In genomic region chr6:38065122-38065500, GRCm38 (mm10) we compare ENCODE assay signal across 10 mouse cellular contexts. TPM values are rescaled to one million over a fixed set of nuclear protein-coding genes. Genes with fewer than 3 reads are reported as not detected.
A peak's percentile ranks its signal among the peaks of the same experiment; 100 is the strongest.
DNase-seq lines count a peak whose midpoint lies in the region; ATAC-seq lines count a peak whose summit lies in the region.
"Had no signal": no experiment of that assay in that cellular context is flagged by ENCODE, and none has a peak within 500 bp of the region (broad histone marks: within the 10 kb centered on the region; RNA-seq: fewer than 3 reads in every experiment).

No protein-coding gene starts in this region.

- DNase-seq in adrenal gland, postnatal 10 days: peak; percentile 38
- DNase-seq in adrenal gland, postnatal 36 days: no peak
- peak; percentile 61 for DNase-seq in gonadal fat pad, adult 2 months (ENCODE audit: low read depth)
- peak; percentile 44 to 85 for DNase-seq in left cerebral cortex, postnatal 25 days (ENCODE audit: low spot score in 2 of 2)
- DNase-seq in testis, postnatal 14 days (ENCODE audit: low spot score): no peak
- DNase-seq in ovary, adult 18-20 months (ENCODE audit: low spot score): no peak

- intact Hi-C loops in left cerebral cortex, postnatal 25 days (cut with DNase I): loop anchor here (5.0 kb wide), 1 partner anchor 193 kb away; the partner anchor contains the start of gene Trim24

- peak; percentile 52; the same call in 1 of the 2 replicates for ATAC-seq in cerebellum, adult (ENCODE audit: insufficient number of reproducible peaks, low FRiP score, low TSS enrichment)
- ATAC-seq in erythroblast, adult 5-6 weeks (replicated peaks; ENCODE audit: low FRiP score, poor library complexity, severe bottlenecking): no peak

RNA-seq across cellular contexts. Expression of gene Svopl, which starts 18.3 kb away (rescaled TPM):
- 1 to 10 TPM; 1.9 to 3.4 TPM for total RNA-seq in adrenal gland, postnatal 10 days (2021)
- 1 to 10 TPM; 1.5 to 2.5 TPM for total RNA-seq in adrenal gland, postnatal 36 days (2021)
- 5.3 and 5.4 TPM in 2 replicates for polyA plus RNA-seq in gonadal fat pad, adult 2 months (2012; rRNA removed)
- total RNA-seq in left cerebral cortex, postnatal 25 days (2021): under 1 TPM; 0.16 to 0.18 TPM
- not detected in 2 replicates for total RNA-seq in erythroblast, adult 5-6 weeks (2015; ENCODE audit: low replicate concordance)
- not detected in 2 replicates for total RNA-seq in erythroblast, adult 5-6 weeks (2017; ENCODE audit: low replicate concordance)
- polyA plus RNA-seq: cortical plate, adult 2 months had no signal

RNA-seq across cellular contexts. Expression of gene Tmem213, which starts 43.9 kb away (rescaled TPM):
- not detected for total RNA-seq in adrenal gland, postnatal 10 days (2021)
- total RNA-seq in adrenal gland, postnatal 36 days (2021): not detected
- 1.5 and 2.6 TPM in 2 replicates for polyA plus RNA-seq in gonadal fat pad, adult 2 months (2012; rRNA removed)
- total RNA-seq in left cerebral cortex, postnatal 25 days (2021): not detected
- not detected in 2 replicates for total RNA-seq in erythroblast, adult 5-6 weeks (2015; ENCODE audit: low replicate concordance)
- not detected in 2 replicates for total RNA-seq in erythroblast, adult 5-6 weeks (2017; ENCODE audit: low replicate concordance)
- polyA plus RNA-seq: cortical plate, adult 2 months; heart, embryonic 13.5 days had no signal

RNA-seq across cellular contexts. Expression of gene Atp6v0a4, which starts 59.3 kb away (rescaled TPM):
- 1 to 10 TPM; 4.0 to 5.4 TPM for total RNA-seq in adrenal gland, postnatal 10 days (2021)
- 1 to 10 TPM; 1.9 to 2.4 TPM for total RNA-seq in adrenal gland, postnatal 36 days (2021)
- polyA plus RNA-seq in gonadal fat pad, adult 2 months (2012; rRNA removed): 4.1 and 5.3 TPM in 2 replicates
- 1 to 10 TPM; 1.9 to 3.1 TPM for total RNA-seq in left cerebral cortex, postnatal 25 days (2021)
- total RNA-seq in erythroblast, adult 5-6 weeks (2015; ENCODE audit: low replicate concordance): 0.38 and 0.63 TPM in 2 replicates
- total RNA-seq in erythroblast, adult 5-6 weeks (2017; ENCODE audit: low replicate concordance): not detected in 2 replicates

Comparison
In these comparisons a context has a peak if more than half of its experiments do, and no peak if none do; other contexts are left out.
1. DNase-seq: peak in adrenal gland, postnatal 10 days (single experiment), gonadal fat pad, adult 2 months (single experiment) and left cerebral cortex, postnatal 25 days (2 of 2); none in adrenal gland, postnatal 36 days (0 of 2), testis, postnatal 14 days (single experiment) and ovary, adult 18-20 months (single experiment).